Mouse (Mus musculus) liver, adult 2 months (tissue): Measurements from ENCODE around the gene Ly9.

Source experiments
- CTCF ChIP-seq: fragments of 200-500 bp; IDR thresholded peaks from 2 replicates; pipeline ENCODE4 v1.5.1; 2011; ENCODE audit warnings: low read depth, low read length, control low read depth
- POLR2A ChIP-seq: fragments of 200-500 bp; IDR thresholded peaks from 2 replicates; pipeline ENCODE4 v1.6.1; 2011; ENCODE audit warnings: low read length, control low read depth; ENCODE audit not compliant: insufficient read depth; ENCODE audit errors: extremely low read depth

DNA sequence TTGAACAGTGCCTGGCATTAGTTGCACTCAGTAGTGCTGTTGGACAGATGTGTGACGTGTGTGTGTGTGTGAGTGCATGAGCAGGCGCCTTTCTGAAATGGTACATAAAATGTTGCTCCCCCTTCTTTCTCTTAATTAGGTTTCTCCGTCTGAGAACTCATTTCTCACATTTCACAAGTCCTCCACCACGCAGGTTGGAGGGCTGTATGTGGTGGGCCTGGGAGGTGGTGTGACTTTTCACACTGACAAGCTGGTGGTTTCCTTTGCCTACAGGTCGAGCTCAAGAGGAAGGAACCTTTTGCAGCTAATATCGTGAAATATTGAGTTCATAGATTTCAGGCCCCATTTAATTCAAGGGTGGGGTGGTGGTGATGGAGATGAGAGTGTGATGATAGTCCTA, 22.0 kb upstream of the Ly9 start:
- TF ChIP-seq POLR2A: no peak
- TF ChIP-seq CTCF: no peak
